Mouse (Mus musculus) liver, adult 2 months (tissue): Measurements from ENCODE around the gene Wdr89.

Experiments
- CTCF ChIP-seq: fragments of 200-500 bp; IDR thresholded peaks from 2 replicates; pipeline ENCODE4 v1.5.1; 2011; ENCODE audit warnings: low read depth, low read length, control low read depth
- POLR2A ChIP-seq: fragments of 200-500 bp; IDR thresholded peaks from 2 replicates; pipeline ENCODE4 v1.6.1; 2011; ENCODE audit warnings: low read length, control low read depth; ENCODE audit not compliant: insufficient read depth; ENCODE audit errors: extremely low read depth

GRCm38 (mm10) chr12:75710596-75711376, 41.4 kb upstream of the Wdr89 start:
- TF ChIP-seq CTCF (no peak), POLR2A (no peak)
